Mouse (Mus musculus): ENCODE results near the gene Vat1l. TPM values are rescaled to one million over a fixed set of nuclear protein-coding genes. Genes with fewer than 3 reads are reported as not detected.

Gene Vat1l
- polyA plus RNA-seq, 1 experiment from 2014 or later: 42.1 TPM

- no peaks in the 10 kb centered on the region for H3K4me1 ChIP-seq (ENCODE audit: control insufficient read depth, insufficient read depth, low read length)
- ATAC-seq (ENCODE audit: low read depth): no peak
- H3K27ac ChIP-seq (ENCODE audit: low read depth, low read length): no peak overlapping the region
- H3K4me2 ChIP-seq (ENCODE audit: low read depth, low read length): no peak overlapping the region
- H3K36me3 ChIP-seq (ENCODE audit: control insufficient read depth, insufficient read depth, low read length): no peaks in the 10 kb centered on the region
- H3K4me3 ChIP-seq (ENCODE audit: low read depth, low read length): no peak overlapping the region
- 48% methylated on average over 7 of the region's 7 CpGs for WGBS
- H3K27me3 ChIP-seq (ENCODE audit: control insufficient read depth, insufficient read depth, low read length): no peaks in the 10 kb centered on the region
- H3K9ac ChIP-seq (replicated peaks; ENCODE audit: low read depth, low read length): no peak overlapping the region
- no peaks in the 10 kb centered on the region for H3K9me3 ChIP-seq (ENCODE audit: control insufficient read depth, low read length)
These were observed 196.3 kb downstream of the Vat1l start for GRCm38 (mm10) chr8:114401679-114402078.

GRCm38 (mm10) chr8:114411421-114411820 is 206.0 kb downstream of the Vat1l start:
- Histone ChIP-seq H3K4me1 (ENCODE audit: control insufficient read depth, insufficient read depth, low read length) (no peaks in the 10 kb centered on the region), H3K9ac (replicated peaks; ENCODE audit: low read depth, low read length) (no peak overlapping the region), H3K27me3 (ENCODE audit: control insufficient read depth, insufficient read depth, low read length) (no peaks in the 10 kb centered on the region), H3K4me3 (ENCODE audit: low read depth, low read length) (no peak overlapping the region), H3K27ac (ENCODE audit: low read depth, low read length) (no peak overlapping the region), H3K36me3 (ENCODE audit: control insufficient read depth, insufficient read depth, low read length) (no peaks in the 10 kb centered on the region), H3K4me2 (ENCODE audit: low read depth, low read length) (no peak overlapping the region), H3K9me3 (ENCODE audit: control insufficient read depth, low read length) (no peaks in the 10 kb centered on the region)
- WGBS: 87% methylated on average over 3 of the region's 3 CpGs
- ATAC-seq (ENCODE audit: low read depth): no peak

- Histone ChIP-seq H3K36me3 (ENCODE audit: control insufficient read depth, insufficient read depth, low read length) (no peaks in the 10 kb centered on the region), H3K9ac (replicated peaks; ENCODE audit: low read depth, low read length) (no peak within 1 kb of the TSS), H3K4me2 (ENCODE audit: low read depth, low read length) (no peak within 1 kb of the TSS), H3K9me3 (ENCODE audit: control insufficient read depth, low read length) (no peaks in the 10 kb centered on the region), H3K27ac (ENCODE audit: low read depth, low read length) (no peak within 1 kb of the TSS), H3K27me3 (ENCODE audit: control insufficient read depth, insufficient read depth, low read length) (no peaks in the 10 kb centered on the region), H3K4me3 (ENCODE audit: low read depth, low read length) (no peak within 1 kb of the TSS), H3K4me1 (ENCODE audit: control insufficient read depth, insufficient read depth, low read length) (no peaks in the 10 kb centered on the region)
- no peak for ATAC-seq (ENCODE audit: low read depth)
- 79% methylated on average over 8 of the region's 8 CpGs for WGBS
These were observed 212.4 kb downstream of the Vat1l start, which contains the start of gene Clec3a for GRCm38 (mm10) chr8:114417786-114418185. Gene Clec3a (plus strand): TSS chr8:114418086.

GRCm38 (mm10) chr8:114418486-114418885 is 213.1 kb downstream of the Vat1l start:
- Histone ChIP-seq H3K27ac (ENCODE audit: low read depth, low read length) (no peak overlapping the region), H3K4me1 (ENCODE audit: control insufficient read depth, insufficient read depth, low read length) (no peaks in the 10 kb centered on the region), H3K27me3 (ENCODE audit: control insufficient read depth, insufficient read depth, low read length) (no peaks in the 10 kb centered on the region), H3K4me2 (ENCODE audit: low read depth, low read length) (no peak overlapping the region), H3K9me3 (ENCODE audit: control insufficient read depth, low read length) (no peaks in the 10 kb centered on the region), H3K36me3 (ENCODE audit: control insufficient read depth, insufficient read depth, low read length) (no peaks in the 10 kb centered on the region), H3K4me3 (ENCODE audit: low read depth, low read length) (no peak overlapping the region), H3K9ac (replicated peaks; ENCODE audit: low read depth, low read length) (no peak overlapping the region)
- ATAC-seq (ENCODE audit: low read depth): no peak
- WGBS: 90% methylated on average over 5 of the region's 5 CpGs

- H3K27ac ChIP-seq (ENCODE audit: low read depth, low read length): no peak overlapping the region
- H3K9ac ChIP-seq (replicated peaks; ENCODE audit: low read depth, low read length): no peak overlapping the region
- no peaks in the 10 kb centered on the region for H3K36me3 ChIP-seq (ENCODE audit: control insufficient read depth, insufficient read depth, low read length)
- no peak overlapping the region for H3K4me3 ChIP-seq (ENCODE audit: low read depth, low read length)
- H3K9me3 ChIP-seq (ENCODE audit: control insufficient read depth, low read length): no peaks in the 10 kb centered on the region
- H3K4me1 ChIP-seq (ENCODE audit: control insufficient read depth, insufficient read depth, low read length): no peaks in the 10 kb centered on the region
- no peak overlapping the region for H3K4me2 ChIP-seq (ENCODE audit: low read depth, low read length)
- 71% methylated on average over 6 of the region's 6 CpGs for WGBS
- no peak for ATAC-seq (ENCODE audit: low read depth)
- H3K27me3 ChIP-seq (ENCODE audit: control insufficient read depth, insufficient read depth, low read length): no peaks in the 10 kb centered on the region
These were observed 213.5 kb downstream of the Vat1l start for GRCm38 (mm10) chr8:114418904-114419303.

GRCm38 (mm10) chr8:114421544-114421943 is 216.1 kb downstream of the Vat1l start:
- Histone ChIP-seq H3K4me2 (ENCODE audit: low read depth, low read length) (no peak overlapping the region), H3K27ac (ENCODE audit: low read depth, low read length) (no peak overlapping the region), H3K4me1 (ENCODE audit: control insufficient read depth, insufficient read depth, low read length) (no peaks in the 10 kb centered on the region), H3K9me3 (ENCODE audit: control insufficient read depth, low read length) (no peaks in the 10 kb centered on the region), H3K9ac (replicated peaks; ENCODE audit: low read depth, low read length) (no peak overlapping the region), H3K36me3 (ENCODE audit: control insufficient read depth, insufficient read depth, low read length) (no peaks in the 10 kb centered on the region), H3K4me3 (ENCODE audit: low read depth, low read length) (no peak overlapping the region), H3K27me3 (ENCODE audit: control insufficient read depth, insufficient read depth, low read length) (no peaks in the 10 kb centered on the region)
- ATAC-seq (ENCODE audit: low read depth): no peak
- WGBS: 79% methylated on average over 4 of the region's 4 CpGs

Other genes with a start within 250 kb of the Vat1l start
- 3.8 and 4.5 TPM in 2 replicates for gene Nudt7, start 72.1 kb upstream of the Vat1l start, polyA plus RNA-seq (2014; fragmentation: Nextera tagmentation; extraction: Ambion mirVana)
- gene Clec3a, start 212.5 kb downstream of the Vat1l start, polyA plus RNA-seq (2014; fragmentation: Nextera tagmentation; extraction: Ambion mirVana): not detected in 2 replicates
- 13.3 and 13.8 TPM in 2 replicates for gene Wwox, start 234.0 kb downstream of the Vat1l start, polyA plus RNA-seq (2014; fragmentation: Nextera tagmentation; extraction: Ambion mirVana)

Data from neural tube, embryonic 14.5 days (tissue).